Mouse (Mus musculus) spleen, postnatal 10 days (tissue): ENCODE results near the gene Fsd1.

ENCODE experiments used
- DNase-seq, 2 experiments: peaks; one replicate each; pipeline ENCODE4 v3.0.0; 2021 to 2022; ENCODE audit warnings: low spot score in 2 of 2

The Fsd1 gene

DNA sequence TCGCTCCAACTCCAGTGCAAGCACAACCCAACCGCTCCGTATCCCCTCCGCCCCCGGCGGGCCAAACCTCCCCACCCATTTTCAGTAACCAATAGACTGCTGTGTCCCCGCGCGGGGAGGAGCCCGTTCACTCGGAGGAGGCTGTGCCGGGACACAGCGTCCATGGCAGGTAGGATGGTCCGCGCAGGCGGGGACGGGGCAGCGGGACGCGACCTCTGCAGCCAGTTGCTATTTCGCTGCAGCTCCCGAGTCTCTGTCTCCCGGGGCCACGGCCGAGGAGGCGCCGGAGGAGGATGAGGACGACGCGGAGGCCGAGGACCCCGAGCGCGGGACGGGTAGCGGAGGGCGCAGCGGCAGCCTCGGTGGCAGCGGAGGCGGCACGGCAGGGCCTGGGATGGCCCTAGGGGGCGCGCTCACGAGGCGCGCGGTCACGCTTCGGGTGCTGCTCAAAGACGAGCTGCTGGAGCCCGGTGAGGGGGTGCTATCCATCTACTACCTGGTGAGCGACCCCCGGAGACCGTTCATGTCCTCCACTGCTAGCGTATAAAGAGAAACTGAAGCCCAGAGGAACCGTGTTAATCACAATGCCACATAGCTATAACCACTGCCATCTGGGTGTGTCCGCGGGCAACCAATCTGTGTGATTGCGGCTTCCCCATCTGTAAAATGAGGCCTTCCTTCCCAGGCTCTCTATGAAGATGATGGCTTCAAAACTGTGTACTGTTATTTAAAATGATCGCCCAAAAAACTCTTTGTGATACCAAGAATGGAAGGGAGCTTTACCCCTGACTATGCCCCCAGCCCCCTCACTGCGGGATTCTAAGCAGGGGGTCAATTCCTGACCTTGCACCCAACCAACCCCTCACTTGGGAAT, 23.0 kb downstream of the Fsd1 start:
- peak; percentile 81 to 90 for DNase-seq

DNA sequence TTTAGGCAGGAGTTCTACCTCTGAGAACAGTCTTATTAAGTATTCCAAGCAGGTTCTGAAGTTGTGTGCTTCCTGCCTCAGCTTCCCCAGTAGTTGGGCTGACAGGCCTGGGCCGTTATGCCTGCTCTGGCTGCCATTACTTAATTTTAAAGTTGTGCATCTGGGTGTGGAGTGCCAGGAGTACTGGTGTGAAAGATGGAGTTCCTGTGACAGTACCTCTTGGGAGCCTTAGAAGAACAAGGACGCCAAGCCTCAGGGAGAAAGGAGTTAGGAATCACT, 23.6 kb downstream of the Fsd1 start:
- no peak for DNase-seq

DNA sequence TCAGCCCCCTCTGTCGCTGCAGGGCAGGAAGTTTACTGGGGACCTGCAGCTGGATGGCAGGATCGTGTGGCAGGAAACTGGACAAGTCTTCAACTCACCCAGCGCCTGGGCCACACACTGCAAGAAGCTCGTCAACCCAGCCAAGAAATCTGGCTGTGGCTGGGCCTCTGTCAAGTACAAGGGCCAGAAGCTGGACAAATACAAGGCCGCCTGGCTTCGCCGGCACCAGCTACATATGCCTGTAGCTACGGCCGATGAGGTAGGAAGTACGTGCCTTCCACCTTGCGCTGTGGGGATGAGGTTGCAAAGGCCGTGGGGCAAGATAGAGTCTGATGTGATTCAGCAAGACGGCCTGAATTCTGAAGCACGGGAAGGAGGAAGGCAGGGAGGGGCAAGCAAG, 23.9 kb downstream of the Fsd1 start:
- no peak for DNase-seq

DNA sequence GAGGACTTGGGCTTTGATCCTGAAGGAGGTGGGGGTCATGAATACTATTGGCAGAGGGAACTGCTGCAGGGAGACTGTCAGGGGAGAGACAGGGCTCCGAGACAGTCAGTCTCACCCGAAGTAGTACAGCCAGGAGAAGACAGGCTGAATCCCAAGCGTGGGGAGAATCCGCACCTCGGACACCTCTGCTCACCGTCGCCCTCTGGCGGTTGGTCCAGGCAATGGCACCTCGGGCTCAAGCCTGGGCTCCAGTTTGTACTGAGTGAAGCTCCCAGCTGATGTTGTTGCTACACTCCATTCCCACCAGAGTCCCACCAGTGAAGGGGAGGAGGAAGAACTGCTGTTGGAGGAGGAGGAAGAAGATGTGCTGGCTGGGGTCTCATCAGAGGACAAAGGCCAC, 24.4 kb downstream of the Fsd1 start:
- DNase-seq, result peak; percentile 86 to 91

DNA sequence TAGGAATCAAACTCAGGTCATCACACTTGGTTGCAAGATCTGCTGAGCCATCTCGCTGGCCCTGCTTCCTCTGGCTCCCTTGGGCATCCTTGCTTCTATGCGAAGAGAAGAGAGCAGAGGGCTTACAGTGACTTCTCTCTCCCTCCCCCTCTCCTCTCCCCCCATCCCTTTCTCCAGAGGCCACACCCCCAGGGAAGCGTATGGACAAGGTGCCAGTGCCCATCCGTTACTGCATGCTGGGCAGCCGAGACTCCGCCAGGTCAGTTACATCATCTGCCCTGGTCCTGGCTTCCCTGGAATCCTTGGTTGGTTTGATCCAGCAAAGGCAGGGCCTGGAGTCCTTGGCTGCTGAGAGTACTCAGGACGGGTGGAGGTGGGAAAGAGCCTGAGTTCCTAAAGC, 25.1 kb downstream of the Fsd1 start:
- no peak for DNase-seq

DNA sequence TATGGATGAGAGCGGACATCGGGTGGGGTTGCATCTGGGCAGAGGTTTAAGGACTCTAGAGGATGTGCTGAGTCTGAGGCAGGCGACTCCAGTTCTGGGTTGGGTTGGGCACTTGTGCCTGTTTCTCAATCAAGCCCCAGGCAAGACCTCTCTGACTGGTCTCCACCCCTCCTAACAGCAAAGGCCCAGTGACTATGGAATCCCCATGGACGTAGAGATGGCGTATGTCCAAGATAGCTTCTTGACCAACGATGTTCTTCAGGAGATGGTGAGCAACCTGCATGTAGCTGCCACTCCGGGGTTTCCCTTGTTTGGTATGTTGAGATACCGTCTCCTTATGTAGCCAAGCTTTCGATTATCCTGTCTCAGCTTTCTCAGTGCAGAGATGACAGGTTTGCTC, 29.0 kb downstream of the Fsd1 start:
- DNase-seq, result no peak

DNA sequence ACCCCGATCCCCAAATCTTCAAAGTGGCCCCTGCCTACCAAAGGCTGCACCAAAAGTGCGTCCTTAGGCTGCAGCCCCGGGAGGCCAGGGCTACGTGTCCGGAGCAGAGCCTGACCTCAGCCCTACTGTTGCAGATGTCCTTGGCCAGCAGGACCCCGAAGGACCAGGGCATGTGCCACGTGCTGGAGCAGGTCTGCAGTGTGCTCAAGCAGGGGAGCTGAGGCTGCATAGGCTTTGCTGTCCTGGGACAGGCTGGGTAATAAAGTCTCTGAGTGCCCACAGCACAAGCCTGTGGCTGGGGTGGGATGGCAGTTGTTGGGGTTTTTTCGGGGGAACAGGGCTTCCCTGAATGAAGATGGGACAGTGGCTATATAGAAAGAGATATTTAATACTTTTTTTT, 30.1 kb downstream of the Fsd1 start:
- no peak for DNase-seq

DNA sequence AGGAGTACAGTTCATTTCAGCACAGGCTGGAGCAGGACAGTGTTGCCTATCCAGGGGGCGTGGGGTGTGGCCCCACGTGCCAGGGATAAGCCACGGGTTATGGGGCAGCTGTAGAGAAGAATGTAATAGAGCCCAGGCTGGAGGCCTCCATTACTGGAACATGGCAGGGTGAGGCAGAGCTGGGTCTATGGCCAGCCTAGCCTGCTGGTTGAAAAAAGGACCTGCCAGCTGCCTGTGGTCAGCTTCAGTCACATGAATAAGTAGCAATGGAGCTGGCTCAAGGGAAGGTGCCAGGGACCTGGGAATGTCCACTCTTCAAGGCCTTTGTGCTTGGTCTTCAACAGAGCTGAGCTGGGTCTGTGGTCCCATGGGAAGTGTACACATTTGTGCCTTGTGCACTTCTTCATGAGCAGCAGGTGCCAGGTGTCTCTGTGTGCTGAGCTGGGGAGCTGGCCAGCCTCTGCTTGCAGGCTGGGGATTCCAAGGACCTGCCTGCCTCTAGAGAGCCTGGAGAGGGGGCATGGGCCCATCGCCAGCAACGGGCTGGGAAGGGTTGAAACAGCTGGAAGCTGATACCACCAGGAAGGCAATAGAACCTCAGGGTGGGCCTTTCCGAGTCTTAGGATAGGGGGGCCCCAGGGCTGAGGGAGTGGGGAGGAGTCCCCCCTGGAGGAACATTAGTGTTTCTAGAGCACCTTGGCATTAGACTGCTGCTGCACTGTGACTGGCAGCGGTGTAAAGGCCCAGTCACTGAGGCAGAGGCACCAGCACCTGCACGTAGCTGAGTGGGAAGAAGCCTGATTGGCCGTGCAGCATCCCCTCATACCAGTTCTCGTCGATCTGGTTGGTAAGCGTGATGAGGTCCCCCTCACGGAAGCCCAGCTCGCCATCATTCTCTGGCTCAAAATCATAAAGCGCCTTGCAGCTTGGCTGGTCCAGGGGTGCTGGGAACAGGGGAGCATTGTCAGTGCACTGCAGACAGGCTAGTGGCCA, 30.8 kb downstream of the Fsd1 start:
- no peak for DNase-seq

DNA sequence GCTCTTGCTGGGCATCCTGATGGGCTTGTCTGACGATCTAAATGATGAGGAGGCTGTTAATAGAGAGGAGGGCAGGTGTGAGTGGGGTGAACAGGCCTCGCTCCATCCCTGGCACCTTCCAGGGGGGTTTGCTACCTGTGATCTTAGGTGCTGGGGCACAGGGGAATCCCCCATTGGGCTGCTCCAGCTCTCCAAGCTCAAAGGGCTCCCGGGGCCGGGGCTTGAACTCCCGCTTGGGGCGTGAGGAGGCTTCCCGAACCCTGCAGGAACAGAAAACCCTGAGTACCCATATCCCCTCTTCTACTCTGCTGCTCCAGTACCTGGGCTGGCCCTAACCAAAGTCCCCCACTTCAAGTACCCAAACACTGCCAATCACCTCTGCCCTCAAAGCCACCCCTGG, 31.5 kb downstream of the Fsd1 start:
- DNase-seq, result no peak

DNA sequence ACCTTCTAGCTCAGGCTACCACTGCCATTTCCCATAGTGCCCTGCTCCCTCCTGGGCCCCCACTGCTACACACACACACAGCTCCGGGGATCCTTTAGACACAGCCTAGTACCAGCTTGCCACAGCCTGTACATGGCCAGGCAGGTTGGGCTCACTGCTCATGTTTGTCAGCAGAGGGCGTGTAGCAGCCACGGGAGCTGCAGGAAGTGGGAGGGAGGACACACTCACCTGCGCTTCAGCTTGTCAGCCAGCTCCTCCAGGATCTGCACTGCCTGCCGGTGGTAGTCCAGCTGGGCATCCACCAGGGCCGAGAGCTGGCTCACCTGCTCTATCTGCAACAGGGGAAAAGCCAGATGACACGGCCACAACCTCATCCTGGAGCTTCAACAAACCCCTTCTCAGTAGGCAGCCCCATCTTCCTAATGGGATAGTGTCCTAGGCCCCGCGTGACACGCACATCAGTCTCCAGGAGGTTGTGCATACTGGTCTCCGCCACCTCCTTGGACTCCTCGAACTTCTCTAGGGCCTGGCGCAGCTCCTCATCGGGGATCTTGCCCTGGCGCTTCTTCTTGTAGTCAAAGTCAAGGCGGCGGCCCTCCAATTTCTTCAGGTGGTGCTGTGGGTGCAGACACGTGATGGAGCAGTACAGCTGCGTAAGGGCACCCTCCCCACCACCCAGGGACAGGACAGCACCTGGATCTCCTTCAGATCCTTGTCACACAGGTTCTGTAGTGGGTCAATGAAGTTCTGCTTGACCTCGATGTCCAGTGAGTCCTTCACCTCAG, 32.2 kb downstream of the Fsd1 start:
- peak in 1 of 2 experiments; percentile 74 for DNase-seq

DNA sequence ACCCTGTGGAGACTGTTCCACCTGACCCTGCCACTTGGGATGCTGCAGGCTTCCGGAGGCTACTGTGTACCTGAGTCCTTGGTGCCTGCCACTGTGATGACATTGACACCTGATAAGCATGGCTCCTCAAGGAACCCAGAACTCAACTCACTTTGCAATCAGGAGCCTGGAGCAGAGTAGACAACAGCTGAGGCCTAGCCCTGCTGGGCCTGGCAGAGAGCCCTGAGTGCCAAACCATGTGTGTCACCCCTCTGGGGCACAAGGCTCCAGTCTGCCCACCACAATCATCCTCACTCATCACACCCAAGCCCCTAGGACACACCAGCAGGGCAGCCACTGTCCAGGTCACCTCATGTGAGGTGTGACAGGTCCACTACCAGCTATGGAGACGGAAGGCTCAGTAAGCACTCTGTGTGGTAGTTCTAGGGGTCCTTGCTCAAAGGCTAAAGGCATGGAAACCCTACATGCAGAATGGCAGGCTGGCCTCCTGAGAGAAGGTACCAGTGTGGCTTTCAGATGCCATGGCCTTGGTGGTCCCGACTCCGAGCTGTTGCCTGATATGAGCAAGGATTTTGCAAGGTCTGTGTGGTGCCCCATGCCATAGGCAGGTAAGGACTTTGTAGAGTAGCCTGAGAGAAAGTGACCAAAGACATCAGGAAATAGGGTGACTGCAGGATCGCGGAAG, 34.2 kb downstream of the Fsd1 start:
- no peak for DNase-seq

DNA sequence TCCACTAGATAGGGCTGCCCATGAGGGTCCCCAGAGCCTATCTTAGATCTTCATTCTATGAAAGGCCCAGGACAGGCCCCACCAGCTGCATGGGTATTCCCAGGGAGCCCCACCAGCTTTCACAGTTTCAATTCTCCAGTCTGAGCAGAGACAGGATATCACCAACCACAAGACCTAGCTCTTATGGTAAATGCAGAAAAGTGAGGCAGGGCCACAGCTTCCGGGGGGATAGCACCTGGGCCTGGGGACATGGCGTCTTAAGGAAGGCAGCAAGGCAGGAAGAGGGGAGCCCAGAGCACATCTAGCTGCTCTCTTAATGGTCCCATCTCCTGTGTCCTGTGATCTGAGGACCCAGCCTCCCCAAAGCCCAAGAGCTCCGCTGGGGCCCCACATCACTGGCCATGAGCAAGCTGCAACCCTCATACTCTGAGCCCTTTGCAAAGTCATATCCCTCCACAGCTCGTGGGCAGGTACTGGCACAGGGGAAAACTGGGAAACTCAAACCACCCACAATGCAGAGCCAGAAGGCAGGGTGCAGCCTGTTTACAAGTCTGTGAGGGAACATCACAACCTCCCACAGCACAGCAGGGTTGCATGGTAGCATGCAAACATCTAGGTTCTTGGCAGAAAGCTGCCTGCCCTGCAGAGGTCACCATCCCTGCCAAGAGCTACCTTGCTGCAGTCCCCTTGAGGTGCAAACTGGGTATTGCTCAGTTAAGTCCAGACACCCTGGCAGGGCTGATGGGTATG, 35.0 kb downstream of the Fsd1 start:
- no peak for DNase-seq

DNA sequence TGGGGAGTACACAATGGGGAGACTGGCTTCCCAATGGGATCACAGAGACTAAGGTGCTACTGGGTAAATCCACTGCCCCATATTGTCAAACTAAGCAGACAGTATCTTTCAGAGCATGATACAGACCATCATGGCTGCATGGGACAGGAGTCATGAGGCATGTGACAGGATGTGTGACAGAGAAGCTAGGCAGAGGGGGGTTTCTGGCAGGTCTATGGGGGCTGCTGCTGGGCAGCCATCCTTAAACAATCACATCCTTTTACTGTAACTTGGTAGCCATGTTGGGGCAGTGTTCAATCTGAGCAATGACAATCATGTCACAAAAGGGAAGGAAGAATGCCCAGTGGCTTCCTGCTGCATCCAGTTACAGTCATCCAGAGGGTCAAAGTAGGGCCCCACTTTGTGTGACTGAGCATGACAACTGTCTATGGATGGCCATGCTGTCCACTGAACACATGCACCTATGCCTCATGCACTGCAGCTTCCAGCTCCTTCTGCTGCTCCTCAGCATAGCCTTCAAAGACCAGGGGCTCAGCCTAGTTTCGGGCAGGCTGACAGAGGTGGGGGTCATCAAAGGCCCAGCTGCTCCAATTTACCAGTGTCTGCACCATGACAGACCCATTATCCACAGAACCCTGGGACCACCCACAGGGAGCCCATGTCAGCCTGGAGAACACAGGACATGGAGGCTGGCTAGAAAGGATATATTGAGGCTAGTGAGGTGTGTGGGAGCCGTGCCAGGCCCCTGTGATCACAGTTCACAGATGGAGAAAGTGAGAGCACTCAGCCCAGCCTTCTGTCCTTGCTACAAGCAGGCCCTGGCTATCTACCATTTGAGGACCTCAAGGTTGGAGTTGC, 36.1 kb downstream of the Fsd1 start:
- DNase-seq, result no peak

DNA sequence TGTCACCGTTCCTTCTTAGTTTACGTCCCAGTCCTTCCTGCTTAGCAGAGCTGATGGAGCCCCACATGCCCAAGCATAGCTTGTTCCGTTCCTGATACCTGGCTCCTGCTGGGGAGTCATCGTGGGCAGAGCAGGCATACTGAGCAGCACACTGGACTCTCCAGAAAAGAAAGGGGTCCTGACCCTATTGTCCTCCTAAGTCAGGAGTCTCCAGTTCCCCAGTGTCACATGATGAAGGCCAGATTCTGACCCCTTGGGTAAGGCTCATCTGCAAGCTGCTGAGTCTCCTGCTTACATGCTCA, 36.6 kb downstream of the Fsd1 start:
- DNase-seq, result no peak

DNA sequence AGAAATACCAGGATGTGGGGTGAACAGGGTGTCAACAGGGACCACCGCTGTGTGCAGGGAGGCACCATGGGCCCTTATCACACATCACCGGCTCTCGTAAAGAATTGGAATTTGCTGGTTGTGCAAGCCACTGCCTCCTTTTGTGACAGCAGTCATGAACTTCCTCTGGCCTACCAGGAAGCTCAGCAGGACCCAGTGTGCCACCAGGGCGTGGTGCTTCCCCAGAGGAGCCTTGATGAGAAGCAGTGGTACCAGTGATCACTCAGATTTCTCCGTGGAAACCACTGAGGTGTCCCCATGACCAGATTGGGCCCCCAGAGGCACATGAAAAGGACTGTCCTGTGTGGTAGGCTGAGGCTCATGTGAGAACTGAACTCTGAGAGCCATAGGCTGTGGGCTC, 37.1 kb downstream of the Fsd1 start:
- DNase-seq, result no peak

DNA sequence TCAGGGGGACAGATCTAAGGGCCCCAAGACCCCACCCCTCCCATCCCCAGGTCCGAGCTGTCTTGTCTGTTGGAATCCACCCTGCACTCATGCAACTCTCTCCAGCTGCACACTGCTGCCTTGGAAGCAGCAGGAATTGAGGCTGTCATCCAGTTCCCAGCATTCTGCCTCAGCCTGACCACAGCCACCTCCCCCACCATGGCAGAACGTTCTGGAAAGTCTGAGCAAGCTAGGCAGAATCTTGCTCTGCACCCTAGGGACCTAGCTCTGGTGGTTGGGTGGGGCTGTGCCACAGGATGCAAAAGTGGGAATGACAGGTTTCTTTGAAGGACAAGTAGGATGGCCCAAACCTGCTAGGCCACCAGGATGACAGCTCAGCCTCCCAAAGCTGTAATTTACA, 38.2 kb downstream of the Fsd1 start:
- no peak for DNase-seq

DNA sequence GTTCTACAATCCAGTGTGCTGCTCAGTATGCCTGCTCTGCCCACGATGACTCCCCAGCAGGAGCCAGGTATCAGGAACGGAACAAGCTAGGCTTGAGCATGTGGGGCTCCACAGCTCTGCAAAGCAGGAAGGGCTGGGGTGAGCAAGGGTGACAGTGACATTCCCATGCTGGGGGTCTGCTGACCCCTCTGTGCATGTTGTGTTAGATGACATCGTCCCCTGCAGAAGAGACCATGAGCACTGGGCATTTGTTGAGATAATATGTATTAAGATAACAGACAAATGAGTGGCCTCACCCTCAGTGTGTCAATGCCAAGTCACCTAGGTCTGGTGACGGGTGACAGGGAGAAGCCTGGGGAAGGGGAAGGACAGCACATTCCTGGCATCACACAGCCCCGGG, 38.6 kb downstream of the Fsd1 start:
- no peak for DNase-seq

DNA sequence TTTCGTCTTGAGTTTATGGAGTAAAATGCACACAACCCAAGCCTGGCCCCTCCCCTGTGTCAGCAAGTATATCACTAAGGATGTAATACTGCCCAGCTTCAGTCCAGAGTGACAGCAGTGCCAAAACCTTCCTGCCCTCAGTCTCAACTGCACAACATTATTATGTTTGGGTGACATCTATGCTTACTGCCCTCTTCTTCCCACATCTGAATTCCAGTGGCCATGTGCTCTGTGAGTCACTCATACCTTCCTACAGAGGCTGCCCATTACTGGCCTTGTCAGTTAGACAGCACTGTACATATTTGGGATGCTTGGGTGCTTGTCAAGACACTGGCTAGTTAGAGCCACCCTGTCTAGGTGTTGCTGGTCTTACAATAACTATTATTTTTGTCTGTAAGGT, 40.0 kb downstream of the Fsd1 start:
- no peak for DNase-seq

DNA sequence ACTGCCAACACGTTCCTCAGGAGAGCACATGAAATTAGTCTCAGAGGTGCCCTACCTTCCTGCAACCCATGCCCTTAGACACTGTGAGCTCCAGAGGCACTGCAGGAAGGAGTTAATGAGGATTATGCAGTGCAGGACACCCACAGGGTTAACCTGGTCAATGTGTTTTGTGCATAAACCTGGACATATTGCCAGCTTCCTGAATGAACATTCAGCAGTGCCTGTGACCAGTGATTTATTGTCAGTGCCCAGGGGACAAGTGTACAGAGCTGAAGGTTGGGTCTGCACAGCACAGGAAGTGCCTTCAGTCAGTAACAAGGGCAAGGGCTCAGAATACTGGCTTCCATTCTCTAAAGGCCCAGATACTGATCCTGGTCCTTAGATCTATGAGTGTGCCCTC, 40.6 kb downstream of the Fsd1 start:
- DNase-seq, result no peak

DNA sequence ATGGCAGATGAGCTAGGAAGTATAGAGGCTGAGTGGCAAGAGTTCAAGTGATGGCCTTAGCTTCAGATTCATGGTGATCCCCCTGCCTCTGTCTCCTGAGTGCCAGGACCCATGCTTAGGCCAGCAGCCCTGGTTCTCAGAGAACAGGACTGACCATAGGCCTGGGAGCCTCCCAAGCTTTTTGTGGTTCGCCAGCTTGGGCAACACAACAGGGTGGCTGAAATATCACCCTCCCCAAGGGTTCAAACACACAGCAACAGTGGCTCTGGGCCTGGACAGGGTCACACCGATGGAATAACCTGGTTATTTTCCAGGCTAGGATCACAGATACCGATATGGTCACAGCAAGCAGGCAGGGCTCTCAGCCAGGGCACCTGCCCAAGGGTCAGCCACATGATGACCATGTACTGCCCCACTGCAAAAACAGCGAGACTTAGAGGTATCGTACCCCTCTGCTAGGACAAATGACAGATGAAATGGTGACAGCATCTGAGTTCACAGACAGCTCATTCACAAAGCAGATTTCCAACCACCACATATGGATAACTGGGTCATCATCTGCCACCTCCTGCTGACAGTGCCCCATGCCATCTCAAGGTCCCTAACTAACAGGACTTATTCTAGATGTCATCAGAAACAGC, 41.6 kb downstream of the Fsd1 start:
- no peak for DNase-seq
